Mouse (Mus musculus): ENCODE measurements around the gene Cldn3. TPM values are rescaled to one million over a fixed set of nuclear protein-coding genes. Genes with fewer than 3 reads are reported as not detected.

Cldn3 gene
- total and polyA plus RNA-seq, 3 experiments: not detected

GRCm38 (mm10) chr5:135008671-135009589 is 22.9 kb downstream of the Cldn3 start, which contains the start of gene Abhd11 (continued):
- no peak for TF ChIP-seq ZNF384 (IDR thresholded peaks at IDR 0.05; ENCODE audit: low read depth, low read length)

- Histone ChIP-seq H3K27ac (ENCODE audit: insufficient read depth, low read depth) (peak overlapping the region; percentile 86), H3K36me3 (replicated peaks in 1 of 2; ENCODE audit: control insufficient read depth in 1 of 2, insufficient read depth in 1 of 2, low read length in 1 of 2) (peaks cover 2 to 18% of the 10 kb centered on the region in 2 experiments), H3K79me2 (replicated peaks; ENCODE audit: control insufficient read depth, extremely low read depth, insufficient read depth, poor library complexity, severe bottlenecking) (no peaks in the 10 kb centered on the region; the same call in 1 of the 2 replicates), H3K9ac (ENCODE audit: insufficient read depth, low read depth) (peak overlapping the region; percentile 82), H3K9me3 (replicated peaks; ENCODE audit: low read length) (no peaks in the 10 kb centered on the region), H3K4me3 (replicated peaks in 1 of 3; ENCODE audit: low read depth in 2 of 3, low read length in 2 of 3, poor library complexity in 1 of 3) (peak overlapping the region; percentile 66 to 73 (median 67)), H3K27me3 (replicated peaks) (peaks cover 22% of the 10 kb centered on the region), H3K4me2 (ENCODE audit: insufficient read depth, low read depth, poor library complexity, severe bottlenecking) (peak overlapping the region; percentile 78), H3K4me1 (ENCODE audit: control insufficient read depth in 1 of 2, insufficient read depth in 2 of 2) (peaks cover 10 to 31% of the 10 kb centered on the region in 2 experiments)
- DNase-seq (ENCODE audit: extremely low read depth): peak; percentile 88
- dilution Hi-C loops (cut with MboI; ENCODE audit: extremely low pct_ligation_motif_present, extremely low pct_unique_long_range_greater_than_20kb, low sequenced_read_pairs) (no loop called here), in situ Hi-C loops (cut with MboI; ENCODE audit: low pct_ligation_motif_present, low pct_unique_long_range_greater_than_20kb, low sequenced_read_pairs) (no loop called here)
- TF ChIP-seq SMC3 (IDR thresholded peaks at IDR 0.05; ENCODE audit: low read depth, low read length) (no peak), TCF12 (IDR thresholded peaks at IDR 0.05; ENCODE audit: low read depth, low read length) (peak; percentile 45; the same call in 1 of the 2 replicates), ETS1 (conservative IDR thresholded peaks at IDR 0.05; ENCODE audit: low read depth, low read length) (no peak), BHLHE40 (IDR thresholded peaks at IDR 0.05; ENCODE audit: low read depth, low read length) (peak; percentile 65), SIN3A (IDR thresholded peaks at IDR 0.05; ENCODE audit: low read length) (peak; percentile 74; the same call in 1 of the 2 replicates), E2F4 (IDR thresholded peaks at IDR 0.05; ENCODE audit: insufficient replicate concordance, low read depth, low read length) (no peak), CHD2 (IDR thresholded peaks at IDR 0.05; ENCODE audit: low read length) (peak; percentile 22; the same call in 1 of the 2 replicates), CTCF (conservative IDR thresholded peaks at IDR 0.05 in 1 of 2, IDR thresholded peaks at IDR 0.05 in 1 of 2; ENCODE audit: low read depth in 2 of 2, low read length in 2 of 2) (no peak), POLR2A (IDR thresholded peaks at IDR 0.05; ENCODE audit: low read depth, low read length) (peak; percentile 18; the same call in 1 of the 2 replicates), JUND (conservative IDR thresholded peaks at IDR 0.05; ENCODE audit: low read depth, low read length) (no peak), POLR2AphosphoS2 (IDR thresholded peaks at IDR 0.05; ENCODE audit: low read depth, low read length) (no peak), ZC3H11A (IDR thresholded peaks at IDR 0.05; ENCODE audit: low read depth, low read length) (no peak), NELFE (IDR thresholded peaks at IDR 0.05; ENCODE audit: low read depth, low read length) (peak; percentile 70), JUN (IDR thresholded peaks at IDR 0.05; ENCODE audit: insufficient read depth, low read depth, low read length) (no peak), RAD21 (IDR thresholded peaks at IDR 0.05; ENCODE audit: low read depth, low read length) (no peak), MAFK (IDR thresholded peaks at IDR 0.05; ENCODE audit: insufficient replicate concordance, low read length) (no peak), TBP (conservative IDR thresholded peaks at IDR 0.05; ENCODE audit: low read depth, low read length) (0 out of 2 replicates have a peak, but pooled peaks have one; percentile 34), MXI1 (IDR thresholded peaks at IDR 0.05; ENCODE audit: low read depth, low read length) (peak; percentile 95), MAX (IDR thresholded peaks at IDR 0.05; ENCODE audit: low read length) (peak; percentile 95), IRF4 (IDR thresholded peaks at IDR 0.05; ENCODE audit: low read depth, low read length) (0 out of 2 replicates have a peak, but pooled peaks have one; percentile 39), EP300 (IDR thresholded peaks at IDR 0.05; ENCODE audit: low read length) (no peak), MEF2A (IDR thresholded peaks at IDR 0.05; ENCODE audit: borderline replicate concordance, low read depth, low read length) (0 out of 2 replicates have a peak, but pooled peaks have one; percentile 7), PAX5 (IDR thresholded peaks at IDR 0.05; ENCODE audit: low read length) (no peak), RCOR1 (conservative IDR thresholded peaks at IDR 0.05; ENCODE audit: low read depth, low read length) (no peak), ZKSCAN1 (IDR thresholded peaks at IDR 0.05; ENCODE audit: borderline replicate concordance, low read depth, low read length) (no peak), CHD1 (IDR thresholded peaks at IDR 0.05; ENCODE audit: low read depth, low read length) (no peak), ELF1 (IDR thresholded peaks at IDR 0.05; ENCODE audit: low read depth, low read length) (peak; percentile 68), GABPA (IDR thresholded peaks at IDR 0.05; ENCODE audit: insufficient replicate concordance, low read depth, low read length) (no peak), USF1 (IDR thresholded peaks at IDR 0.05; ENCODE audit: low read depth, low read length) (no peak), USF2 (conservative IDR thresholded peaks at IDR 0.05; ENCODE audit: low read depth, low read length) (no peak), ZMIZ1 (IDR thresholded peaks at IDR 0.05; ENCODE audit: low read depth, low read length) (peak; percentile 49), HCFC1 (IDR thresholded peaks at IDR 0.05; ENCODE audit: low read depth, low read length) (peak; percentile 38), KAT2A (IDR thresholded peaks at IDR 0.05; ENCODE audit: insufficient replicate concordance, low read length) (no peak)
These were observed 23.7 kb downstream of the Cldn3 start for GRCm38 (mm10) chr5:135009590-135010319.

Measured in CH12.LX (cell line).